Mouse (Mus musculus) small intestine, adult 2 months (tissue): ENCODE data around the gene Fbxw17. TPM values are rescaled to one million over a fixed set of nuclear protein-coding genes. Genes with fewer than 3 reads are reported as not detected.
A peak's percentile ranks its signal among the peaks of the same experiment; 100 is the strongest.
"Not testable (repeated sequence)": the region's sequence is repeated elsewhere in the genome, so short reads cannot be mapped to it uniquely, and the experiment has no call there.

Experiments used
- H3K27ac ChIP-seq: fragments of 200-500 bp; 2 replicates; pipeline ENCODE4 v1.5.1; 2012; ENCODE audit warnings: low read depth, low read length, control low read depth, inconsistent platforms; ENCODE audit not compliant: insufficient read depth
- H3K27me3 ChIP-seq: fragments of 200-500 bp; 2 replicates; pipeline ENCODE4 v1.6.1; 2012; ENCODE audit warnings: mild to moderate bottlenecking, moderate library complexity, low read length, inconsistent platforms; ENCODE audit not compliant: control insufficient read depth, insufficient read depth
- H3K36me3 ChIP-seq: fragments of 200-500 bp; 2 replicates; pipeline ENCODE4 v1.6.1; 2012; ENCODE audit warnings: mild to moderate bottlenecking, low read length, control low read depth, inconsistent platforms; ENCODE audit not compliant: control insufficient read depth, insufficient read depth
- H3K4me1 ChIP-seq: fragments of 200-500 bp; 2 replicates; pipeline ENCODE4 v1.6.1; 2012; ENCODE audit warnings: low read length, inconsistent platforms, mixed read lengths; ENCODE audit not compliant: control insufficient read depth, insufficient read depth, insufficient read length
- H3K4me3 ChIP-seq: fragments of 200-500 bp; 2 replicates; pipeline ENCODE4 v1.5.1; 2012; ENCODE audit warnings: low read depth, mild to moderate bottlenecking, control low read depth, inconsistent platforms, low read length, moderate library complexity
- CTCF ChIP-seq: fragments of 200-500 bp; IDR thresholded peaks from 2 replicates; pipeline ENCODE4 v1.5.1; 2012; ENCODE audit warnings: low read depth, mild to moderate bottlenecking, control low read depth, inconsistent platforms, low read length, moderate library complexity, mixed read lengths; ENCODE audit not compliant: insufficient replicate concordance, insufficient read length; ENCODE audit errors: extremely low read depth
- POLR2A ChIP-seq: fragments of 200-500 bp; IDR thresholded peaks from 2 replicates; pipeline ENCODE4 v1.6.1; 2012; ENCODE audit warnings: low read depth, mild to moderate bottlenecking, control low read depth, inconsistent platforms, low read length, moderate library complexity
- WGBS: fragments of 180-500 bp; shearing (Covaris S2); methylation state at CpG from one replicate; pipeline ENCODE4 v1.1.7; 2018; 5-methylcytosine and 5-hydroxymethylcytosine counted together
- polyA plus RNA-seq: library from polyadenylated mRNA; depleted of rRNA; stranded (reverse); fragments of >200 nt; gene quantifications from 2 replicates; pipeline ENCODE4 v1.2.3, GENCODE M21; 2012; rRNA removed

Fbxw17 gene
- 6.4 and 17.0 TPM in 2 replicates for polyA plus RNA-seq

GRCm38 (mm10) chr13:50417389-50418183, at the start of gene Fbxw17:
Gene Fbxw17 (plus strand): TSS chr13:50417864.
- H3K4me1 ChIP-seq, result peaks cover 11% of the 10 kb centered on the region; the same call in 1 of the 2 replicates
- H3K4me3 ChIP-seq, result peak within 1 kb of the TSS; percentile 93
- H3K27ac ChIP-seq, result peak within 1 kb of the TSS; percentile 20; the same call in 1 of the 2 replicates
- WGBS, result 8% methylated on average over 35 of the region's 35 CpGs
- H3K36me3 ChIP-seq, result peaks cover 8% of the 10 kb centered on the region
- H3K27me3 ChIP-seq, result no peaks in the 10 kb centered on the region
- TF ChIP-seq POLR2A (0 out of 2 replicates have a peak, but pooled peaks have one; percentile 30), CTCF (no peak)

GRCm38 (mm10) chr13:50372934-50373705, 44.5 kb upstream of the Fbxw17 start:
- H3K4me1 ChIP-seq, H3K27me3 ChIP-seq, H3K4me3 ChIP-seq, H3K36me3 ChIP-seq, H3K27ac ChIP-seq: not testable (repeated sequence)
- 79% methylated on average over 5 of the region's 5 CpGs for WGBS

GRCm38 (mm10) chr13:50389146-50389545, 28.5 kb upstream of the Fbxw17 start:
- H3K27ac ChIP-seq, H3K27me3 ChIP-seq, H3K4me1 ChIP-seq, H3K36me3 ChIP-seq, H3K4me3 ChIP-seq: not testable (repeated sequence)

GRCm38 (mm10) chr13:50418421-50418820, 757 bp downstream of the Fbxw17 start:
- WGBS, result 42% methylated on average over 3 of the region's 3 CpGs
- Histone ChIP-seq H3K36me3 (peaks cover 15% of the 10 kb centered on the region), H3K4me1 (peaks cover 11% of the 10 kb centered on the region; the same call in 1 of the 2 replicates), H3K27ac (no peak overlapping the region; the same call in 1 of the 2 replicates), H3K4me3 (peak overlapping the region; percentile 22; the same call in 1 of the 2 replicates), H3K27me3 (no peaks in the 10 kb centered on the region)
- TF ChIP-seq POLR2A, result no peak
- no peak for TF ChIP-seq CTCF

- no peak overlapping the region for H3K4me3 ChIP-seq
- H3K36me3 ChIP-seq, result peaks cover 55% of the 10 kb centered on the region
- TF ChIP-seq CTCF (no peak), POLR2A (no peak)
- H3K4me1 ChIP-seq, result peaks cover under 1% of the 10 kb centered on the region; the same call in 1 of the 2 replicates
- no peak overlapping the region for H3K27ac ChIP-seq
- 86% methylated on average over 8 of the region's 8 CpGs for WGBS
- H3K27me3 ChIP-seq, result no peaks in the 10 kb centered on the region
These were observed 6.1 kb downstream of the Fbxw17 start for GRCm38 (mm10) chr13:50423625-50424209.

GRCm38 (mm10) chr13:50424517-50424916, 6.9 kb downstream of the Fbxw17 start:
- no peaks in the 10 kb centered on the region for H3K27me3 ChIP-seq
- WGBS, result 91% methylated on average over 2 of the region's 2 CpGs
- H3K36me3 ChIP-seq, result peaks cover 62% of the 10 kb centered on the region
- TF ChIP-seq CTCF (no peak), POLR2A (no peak)
- H3K27ac ChIP-seq, result no peak overlapping the region
- H3K4me3 ChIP-seq, result no peak overlapping the region
- no peaks in the 10 kb centered on the region for H3K4me1 ChIP-seq

- Histone ChIP-seq H3K4me3 (no peak overlapping the region), H3K27ac (no peak overlapping the region), H3K36me3 (peaks cover 65% of the 10 kb centered on the region), H3K4me1 (no peaks in the 10 kb centered on the region), H3K27me3 (no peaks in the 10 kb centered on the region)
- 59% methylated on average over 4 of the region's 4 CpGs for WGBS
- TF ChIP-seq POLR2A (no peak), CTCF (no peak)
These were observed 9.0 kb downstream of the Fbxw17 start for GRCm38 (mm10) chr13:50426686-50427085.
